Mouse (Mus musculus) olfactory bulb, adult 2 months (tissue): ENCODE data around the gene Dnmt3a. TPM values are rescaled to one million over a fixed set of nuclear protein-coding genes. Genes with fewer than 3 reads are reported as not detected.
A peak's percentile ranks its signal among the peaks of the same experiment; 100 is the strongest.

Experiments used
- H3K27ac ChIP-seq: fragments of 200-500 bp; 2 replicates; pipeline ENCODE4 v1.5.1; 2012; ENCODE audit warnings: low read depth, low read length; ENCODE audit not compliant: insufficient read depth
- H3K4me1 ChIP-seq: fragments of 200-500 bp; 2 replicates; pipeline ENCODE4 v1.6.1; 2012; ENCODE audit warnings: low read length; ENCODE audit not compliant: control insufficient read depth, insufficient read depth
- H3K4me3 ChIP-seq: fragments of 200-500 bp; 2 replicates; pipeline ENCODE4 v1.5.1; 2012; ENCODE audit warnings: mild to moderate bottlenecking, low read depth, low read length, moderate library complexity; ENCODE audit not compliant: insufficient read depth
- CTCF ChIP-seq: fragments of 200-500 bp; IDR thresholded peaks from 2 replicates; pipeline ENCODE4 v1.5.1; 2012; ENCODE audit warnings: low read depth, mild to moderate bottlenecking, low read length, moderate library complexity; ENCODE audit not compliant: insufficient read depth
- POLR2A ChIP-seq: fragments of 200-500 bp; IDR thresholded peaks from 2 replicates; pipeline ENCODE4 v1.6.1; 2012; ENCODE audit warnings: mild to moderate bottlenecking, low read depth, low read length, moderate library complexity; ENCODE audit not compliant: insufficient read depth
- WGBS: fragments of 180-500 bp; shearing (Covaris S2); methylation state at CpG from one replicate; pipeline ENCODE4 v1.1.7; 2018; 5-methylcytosine and 5-hydroxymethylcytosine counted together
- polyA plus RNA-seq: library from polyadenylated mRNA; stranded (reverse); fragments of >200 nt; gene quantifications from 2 replicates; pipeline ENCODE4 v1.2.4, GENCODE M21; 2012; ENCODE audit warnings: low replicate concordance; ENCODE audit not compliant: missing spikeins, insufficient read depth, insufficient read length

The Dnmt3a gene
- polyA plus RNA-seq, 1 experiment = not detected

DNA sequence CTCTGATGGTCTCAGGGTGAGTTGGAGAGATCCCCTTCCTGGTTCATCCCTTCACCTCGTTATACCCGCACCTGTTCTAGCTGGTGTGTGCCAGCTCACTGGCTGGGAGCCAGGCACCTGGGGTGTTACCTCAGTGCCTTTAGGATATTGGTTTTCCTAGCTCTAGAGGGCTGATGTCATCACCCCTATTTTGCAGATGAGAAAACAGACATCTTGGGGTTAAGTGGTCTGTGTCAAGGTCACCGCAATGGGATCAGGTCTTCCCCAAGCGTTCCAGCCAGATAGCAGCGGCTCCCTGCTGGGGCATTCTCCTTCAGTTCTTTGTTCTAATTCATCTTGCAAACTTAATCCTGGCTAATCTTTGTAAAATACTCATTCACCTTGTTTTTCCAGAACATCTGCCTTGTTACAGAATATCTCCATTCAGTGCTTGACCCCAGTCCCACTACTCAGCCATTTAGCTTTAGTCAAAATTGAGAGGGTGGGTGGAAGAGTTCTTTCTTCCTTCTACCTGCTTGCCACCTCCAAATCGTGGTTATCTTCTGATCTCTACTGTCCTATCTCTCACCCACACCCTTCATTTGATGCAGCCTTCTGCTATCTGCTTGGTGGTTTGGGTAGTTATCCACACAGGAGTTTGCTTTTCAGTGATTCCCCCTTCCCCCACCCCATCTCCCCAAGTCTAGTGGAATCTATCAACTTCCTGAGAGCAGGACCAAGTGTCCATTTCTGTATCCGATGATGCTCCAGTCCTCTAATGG lies 84.2 kb downstream of the Dnmt3a start:
- no peak overlapping the region; the same call in 1 of the 2 replicates for H3K27ac ChIP-seq

DNA sequence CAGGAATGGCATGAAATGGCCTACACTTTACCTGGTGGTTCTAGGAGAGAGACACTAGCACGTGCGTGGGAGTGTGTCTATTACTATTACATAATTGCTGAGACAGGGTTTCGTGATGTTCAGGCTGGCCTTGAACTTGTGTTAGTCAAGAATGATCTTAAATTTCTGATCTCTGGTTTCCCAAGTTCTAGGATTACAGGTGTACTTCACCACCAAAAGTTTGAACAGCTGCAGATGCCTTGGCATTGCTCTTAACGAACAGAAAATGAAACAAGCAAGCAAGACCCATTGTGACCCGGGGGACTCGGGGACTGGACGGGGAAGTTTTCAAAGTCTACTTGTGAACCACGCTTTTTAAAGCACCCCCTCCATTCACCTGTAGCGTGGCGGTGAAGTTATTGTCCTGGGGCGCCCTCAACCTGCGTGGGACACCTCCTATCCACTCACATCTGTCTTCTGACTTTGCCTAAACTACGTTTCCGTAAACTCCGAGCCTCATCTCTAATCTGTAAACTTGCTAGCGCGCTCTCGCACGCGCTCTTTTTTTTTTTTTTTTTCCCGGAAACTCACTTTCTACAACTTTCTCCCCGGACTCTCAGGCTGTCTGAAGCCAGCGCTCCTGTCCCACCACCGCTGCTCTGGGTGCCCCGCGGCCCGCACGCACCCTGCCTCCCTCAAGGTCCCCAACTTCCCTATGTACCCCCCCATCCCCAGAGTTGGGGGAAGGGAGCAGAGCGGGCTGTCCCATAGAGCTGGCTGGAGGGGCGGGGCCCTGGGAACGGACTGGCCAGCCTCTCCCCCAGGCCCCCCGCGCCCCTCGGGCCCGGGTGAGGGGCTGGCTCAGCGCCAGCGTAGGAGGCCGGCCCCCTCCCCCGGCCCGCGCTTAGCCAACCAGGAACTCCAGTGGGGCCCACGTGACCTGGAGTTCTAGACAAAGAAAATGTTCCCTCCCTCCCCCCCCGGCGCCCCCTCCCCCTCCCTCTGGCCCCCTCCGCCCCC lies 85.2 kb downstream of the Dnmt3a start:
- 22% methylated on average over 43 of the region's 45 CpGs for WGBS
- peaks cover 78% of the 10 kb centered on the region for H3K4me1 ChIP-seq
- H3K4me3 ChIP-seq = peak overlapping the region; percentile 27
- H3K27ac ChIP-seq = no peak overlapping the region
- TF ChIP-seq CTCF (no peak), POLR2A (no peak)

More for the DNA sequence above, 84.2 kb downstream of the Dnmt3a start:
- TF ChIP-seq CTCF (no peak), POLR2A (no peak)
- WGBS = 37% methylated on average over 7 of the region's 7 CpGs
- Histone ChIP-seq H3K4me1 (peaks cover 78% of the 10 kb centered on the region), H3K4me3 (no peak overlapping the region)

GRCm38 (mm10) chr12:3891779-3892239 lies 86.0 kb downstream of the Dnmt3a start:
- H3K27ac ChIP-seq = peak overlapping the region; percentile 34; the same call in 1 of the 2 replicates
- WGBS = 18% methylated on average over 18 of the region's 18 CpGs
- TF ChIP-seq CTCF = no peak
- TF ChIP-seq POLR2A = no peak
- H3K4me1 ChIP-seq = peaks cover 75% of the 10 kb centered on the region
- H3K4me3 ChIP-seq = no peak overlapping the region

- H3K4me3 ChIP-seq = no peak overlapping the region
- H3K27ac ChIP-seq = peak overlapping the region; percentile 34; the same call in 1 of the 2 replicates
- TF ChIP-seq CTCF = no peak
- TF ChIP-seq POLR2A = no peak
- peaks cover 76% of the 10 kb centered on the region for H3K4me1 ChIP-seq
- 37% methylated on average over 15 of the region's 15 CpGs for WGBS
These were observed 86.6 kb downstream of the Dnmt3a start for GRCm38 (mm10) chr12:3892240-3893059.

- TF ChIP-seq CTCF (no peak), POLR2A (no peak)
- H3K4me1 ChIP-seq = peaks cover 70% of the 10 kb centered on the region
- 69% methylated on average over 6 of the region's 6 CpGs for WGBS
- no peak overlapping the region for H3K4me3 ChIP-seq
- H3K27ac ChIP-seq = 0 out of 2 replicates have a peak overlapping the region, but pooled peaks have one; percentile 1
These were observed 87.5 kb downstream of the Dnmt3a start for GRCm38 (mm10) chr12:3893335-3893734.

GRCm38 (mm10) chr12:3894525-3894924 lies 88.7 kb downstream of the Dnmt3a start:
- Histone ChIP-seq H3K4me3 (no peak overlapping the region), H3K4me1 (peaks cover 58% of the 10 kb centered on the region), H3K27ac (no peak overlapping the region)
- TF ChIP-seq POLR2A = no peak
- TF ChIP-seq CTCF = no peak
- 44% methylated on average over 7 of the region's 7 CpGs for WGBS

DNA sequence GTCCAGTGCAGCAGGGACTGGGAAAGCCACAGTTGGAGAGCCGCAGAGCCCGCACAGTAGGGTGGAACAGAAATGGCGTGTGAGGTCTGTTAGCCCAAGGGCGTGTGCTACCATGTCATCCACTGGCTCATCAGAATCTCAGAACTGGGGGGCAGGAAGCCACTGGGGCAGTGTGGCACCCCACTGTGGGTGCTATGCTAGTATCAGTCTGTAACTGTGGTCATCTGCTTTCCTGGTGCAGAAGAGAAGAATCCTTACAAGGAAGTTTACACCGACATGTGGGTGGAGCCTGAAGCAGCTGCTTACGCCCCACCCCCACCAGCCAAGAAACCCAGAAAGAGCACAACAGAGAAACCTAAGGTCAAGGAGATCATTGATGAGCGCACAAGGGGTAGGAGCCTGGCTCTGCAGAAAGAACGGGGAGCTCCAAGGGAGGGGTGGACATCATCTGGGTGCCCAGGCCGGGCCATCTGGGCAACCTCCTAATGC lies 91.3 kb downstream of the Dnmt3a start:
- 87% methylated on average over 9 of the region's 9 CpGs for WGBS
- no peak overlapping the region for H3K4me3 ChIP-seq
- H3K27ac ChIP-seq = no peak overlapping the region
- peaks cover 41% of the 10 kb centered on the region for H3K4me1 ChIP-seq
- TF ChIP-seq CTCF (no peak), POLR2A (no peak)

DNA sequence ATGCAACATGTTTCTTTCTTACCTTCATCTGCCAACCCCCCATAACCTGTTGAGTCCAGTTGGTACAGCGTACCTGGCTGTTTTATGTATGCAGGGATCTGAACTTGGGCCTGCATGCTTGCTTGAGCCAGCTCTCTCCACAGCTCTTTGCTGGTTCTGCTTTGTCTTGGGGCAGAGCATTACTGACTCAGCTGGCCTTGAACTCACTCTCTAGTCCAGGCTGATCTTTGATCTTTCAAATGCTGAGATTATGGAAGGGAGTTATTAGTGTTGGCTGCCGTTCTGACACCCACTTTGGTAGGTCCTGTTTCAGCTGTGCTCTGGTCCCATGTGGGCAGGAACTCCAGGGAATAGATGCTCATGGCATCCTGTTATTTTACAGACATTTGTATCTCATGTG lies 93.0 kb downstream of the Dnmt3a start:
- Histone ChIP-seq H3K4me3 (no peak overlapping the region), H3K27ac (no peak overlapping the region), H3K4me1 (peaks cover 27% of the 10 kb centered on the region)
- 81% methylated on average over 2 of the region's 2 CpGs for WGBS
- TF ChIP-seq CTCF (no peak), POLR2A (no peak)
